Mouse (Mus musculus) cerebellum, adult 2 months (tissue): ENCODE results near the gene Rtp4.

ENCODE experiments used
- CTCF ChIP-seq: fragments of 200-500 bp; IDR thresholded peaks from 2 replicates; pipeline ENCODE4 v1.5.1; 2011; ENCODE audit warnings: low read depth, mild to moderate bottlenecking, control low read depth, low read length, moderate library complexity, borderline replicate concordance; ENCODE audit not compliant: insufficient read depth
- POLR2A ChIP-seq: fragments of 200-500 bp; IDR thresholded peaks from 2 replicates; pipeline ENCODE4 v1.6.1; 2011; ENCODE audit warnings: low read length, control low read depth, borderline replicate concordance; ENCODE audit not compliant: insufficient read depth

- TF ChIP-seq POLR2A (no peak), CTCF (no peak)
These were observed 22.8 kb downstream of the Rtp4 start for GRCm38 (mm10) chr16:23542866-23543265.
